Mouse (Mus musculus) neutrophil, adult 83 days (primary cell): ENCODE measurements around the gene Olfr171. TPM values are rescaled to one million over a fixed set of nuclear protein-coding genes. Genes with fewer than 3 reads are reported as not detected.

ENCODE experiments used
- total RNA-seq, 2 experiments: library from RNA; stranded (reverse); gene quantifications; one replicate each; pipeline ENCODE4 v1.2.4; 2023

Olfr171 gene
- total RNA-seq = not detected

DNA sequence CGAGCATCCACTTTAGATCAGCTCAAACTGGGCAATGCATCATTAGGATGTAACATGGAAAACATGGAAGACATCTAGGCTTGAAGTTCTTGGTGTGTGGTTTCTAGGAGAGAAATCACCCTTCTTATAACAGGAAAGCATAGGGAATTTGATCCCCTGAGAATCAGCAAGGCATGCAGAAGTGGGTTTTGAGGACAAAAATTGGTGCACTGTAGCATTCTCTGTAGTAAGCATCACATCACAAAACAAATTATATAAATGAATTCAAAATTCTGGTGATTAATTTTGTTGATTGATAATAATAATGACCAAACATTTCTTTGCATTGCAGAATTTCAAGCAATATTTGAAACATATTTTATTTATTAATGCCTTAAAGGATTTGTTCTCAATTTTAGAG is at the start of gene Olfr171:
Olfr171 (minus strand) TSS at position 101 of the 400 bp plus-strand sequence.

DNA sequence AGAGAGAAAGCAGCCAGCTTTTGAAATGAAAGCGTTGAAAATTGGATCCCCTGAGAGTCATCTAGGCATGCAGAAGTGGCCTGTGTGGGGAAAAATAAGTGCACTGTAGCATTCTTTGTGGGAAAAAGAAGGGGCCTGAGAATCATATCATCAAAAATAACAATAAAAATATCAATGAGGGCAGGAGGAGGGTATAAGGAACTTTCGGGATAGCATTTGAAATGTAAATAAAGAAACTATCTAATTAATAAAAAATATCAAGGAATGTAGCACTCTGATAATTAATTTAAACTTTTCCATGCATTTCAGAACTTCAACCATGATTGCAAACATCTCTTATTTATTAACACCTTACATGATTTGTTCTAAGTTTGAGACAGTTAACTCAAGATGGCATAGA is 17.9 kb downstream of the Olfr171 start, which contains the start of gene Olfr170:
Olfr170 (minus strand) TSS at position 101 of the 400 bp plus-strand sequence.

Other genes starting within 250 kb of the Olfr171 start
- gene Olfr165, start 206.8 kb downstream of the Olfr171 start, total RNA-seq = not detected
- not detected for gene Olfr166, start 146.2 kb downstream of the Olfr171 start, total RNA-seq
- gene Olfr167, start 107.7 kb downstream of the Olfr171 start, total RNA-seq = not detected
- not detected for gene Olfr168, start 94.4 kb downstream of the Olfr171 start, total RNA-seq
- gene Olfr169, start 58.1 kb downstream of the Olfr171 start, total RNA-seq = not detected
- gene Olfr170, start 18.0 kb downstream of the Olfr171 start, total RNA-seq = not detected
- not detected for gene Lamp3, start 76.5 kb upstream of the Olfr171 start, total RNA-seq
- 1 to 10 TPM; 2.8 to 4.6 TPM for gene B3gnt5, start 130.3 kb upstream of the Olfr171 start, total RNA-seq